Mouse (Mus musculus) stomach, adult 2 months (tissue): ENCODE results near the gene Tmco4. TPM values are rescaled to one million over a fixed set of nuclear protein-coding genes. Genes with fewer than 3 reads are reported as not detected.

Experiments
- polyA plus RNA-seq: library from polyadenylated mRNA; depleted of rRNA; stranded (reverse); fragments of >200 nt; gene quantifications from 2 replicates; pipeline ENCODE4 v1.2.3, GENCODE M21; 2012; rRNA removed

Gene Tmco4
- 7.8 and 8.4 TPM in 2 replicates for polyA plus RNA-seq

DNA sequence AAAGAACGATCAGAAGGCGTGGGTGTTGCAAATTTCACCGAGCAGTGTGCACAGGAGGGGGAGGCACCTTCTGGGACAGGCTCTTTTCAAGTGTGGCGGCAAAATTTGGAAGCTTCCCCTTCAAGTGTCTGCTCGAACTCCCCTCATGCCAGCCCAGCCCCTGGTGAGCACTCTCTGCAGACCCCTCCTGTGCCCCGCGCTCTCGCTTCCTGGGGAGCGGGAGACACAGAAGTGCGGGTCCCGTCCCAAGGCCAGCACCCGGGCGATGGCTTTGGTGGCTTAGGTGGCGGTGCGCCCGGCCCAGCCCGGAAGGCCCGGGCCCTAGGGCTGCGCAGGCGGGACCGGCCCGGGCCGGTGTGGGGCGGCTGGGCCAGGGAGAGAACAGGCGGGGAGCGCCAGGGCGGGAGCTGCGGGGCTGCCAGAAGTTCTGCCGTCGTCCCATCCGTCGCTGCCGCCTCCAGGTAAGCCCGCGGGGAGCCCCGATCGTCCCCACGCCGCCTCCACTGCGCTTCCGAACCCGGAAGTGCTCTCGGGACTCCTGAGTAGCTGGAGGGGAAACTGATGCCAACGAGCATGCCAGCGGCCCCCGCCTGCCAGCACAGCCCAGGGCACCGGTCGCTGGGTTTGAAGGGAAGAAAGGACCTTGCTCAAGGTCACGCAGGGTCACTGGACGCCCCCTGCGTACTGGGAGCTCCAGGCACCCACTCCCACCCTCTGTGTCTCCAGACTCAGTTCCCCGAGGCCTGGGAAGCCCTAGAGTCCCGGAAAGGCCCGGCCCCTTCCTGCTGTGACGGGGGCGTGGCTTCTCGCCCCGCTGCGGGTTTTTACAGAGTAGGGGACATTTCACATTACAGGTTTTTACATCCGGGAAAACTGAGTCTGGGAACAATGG, at the start of gene Tmco4:
Tmco4 (plus strand) TSS at position 62 of the 892 bp plus-strand sequence.

DNA sequence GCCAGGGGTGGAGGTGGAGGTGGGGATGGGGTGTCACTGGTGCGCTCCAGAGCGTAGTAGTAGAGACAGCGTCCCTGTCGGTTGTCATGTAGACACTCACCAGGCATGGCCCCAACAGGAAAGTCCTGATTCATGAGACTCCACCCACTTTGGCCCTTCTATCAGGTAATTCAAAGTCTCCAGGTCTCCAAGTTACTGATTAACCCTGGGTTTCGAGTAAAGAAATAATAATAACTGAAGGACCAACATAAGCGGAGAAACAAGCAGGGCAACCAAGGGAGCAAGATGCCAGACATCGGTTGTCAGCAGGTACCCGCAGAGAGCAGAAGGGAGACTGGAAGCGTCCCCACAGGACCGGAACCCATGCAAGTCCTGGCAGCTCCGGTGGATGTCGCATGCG, 5.8 kb upstream of the Tmco4 start, which contains the start of gene Rnf186:
Rnf186 (plus strand) TSS at position 247 of the 400 bp plus-strand sequence.

DNA sequence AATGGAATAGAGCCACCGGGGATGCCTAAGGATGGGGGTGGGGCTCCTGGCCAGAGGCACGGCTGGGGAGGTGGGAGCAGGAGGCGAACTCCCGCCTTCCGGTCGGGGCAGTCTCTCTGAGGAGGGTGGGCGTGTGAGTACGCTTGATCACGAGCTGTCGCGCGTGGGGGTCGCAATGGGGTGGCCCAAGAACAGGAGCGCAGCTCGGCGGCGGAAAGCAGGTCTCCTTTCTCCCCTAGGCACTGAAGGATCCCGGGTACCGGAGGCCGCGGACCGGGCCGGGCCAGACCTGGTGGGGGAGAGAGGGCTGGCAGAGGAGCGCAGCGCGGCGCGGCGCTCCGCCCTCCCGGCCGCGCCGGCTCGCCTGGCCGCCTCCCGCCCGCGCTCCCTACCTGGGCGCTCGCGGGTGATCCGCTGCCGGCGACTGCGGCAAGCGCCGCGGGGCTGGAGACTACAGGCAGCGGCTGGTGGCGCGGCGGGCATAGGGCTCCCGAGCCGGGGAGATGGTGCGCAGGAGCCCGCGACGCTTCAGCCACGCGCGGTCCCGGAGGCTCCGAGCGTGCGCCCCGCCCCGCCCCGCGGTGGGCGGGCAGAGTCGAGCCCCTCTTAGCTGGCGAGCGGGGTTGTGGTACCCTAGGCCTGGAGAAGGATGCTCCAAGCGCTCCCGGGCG, 102.5 kb downstream of the Tmco4 start, which contains the start of gene Htr6:
Htr6 (minus strand) TSS at position 530 of the 671 bp plus-strand sequence.

DNA sequence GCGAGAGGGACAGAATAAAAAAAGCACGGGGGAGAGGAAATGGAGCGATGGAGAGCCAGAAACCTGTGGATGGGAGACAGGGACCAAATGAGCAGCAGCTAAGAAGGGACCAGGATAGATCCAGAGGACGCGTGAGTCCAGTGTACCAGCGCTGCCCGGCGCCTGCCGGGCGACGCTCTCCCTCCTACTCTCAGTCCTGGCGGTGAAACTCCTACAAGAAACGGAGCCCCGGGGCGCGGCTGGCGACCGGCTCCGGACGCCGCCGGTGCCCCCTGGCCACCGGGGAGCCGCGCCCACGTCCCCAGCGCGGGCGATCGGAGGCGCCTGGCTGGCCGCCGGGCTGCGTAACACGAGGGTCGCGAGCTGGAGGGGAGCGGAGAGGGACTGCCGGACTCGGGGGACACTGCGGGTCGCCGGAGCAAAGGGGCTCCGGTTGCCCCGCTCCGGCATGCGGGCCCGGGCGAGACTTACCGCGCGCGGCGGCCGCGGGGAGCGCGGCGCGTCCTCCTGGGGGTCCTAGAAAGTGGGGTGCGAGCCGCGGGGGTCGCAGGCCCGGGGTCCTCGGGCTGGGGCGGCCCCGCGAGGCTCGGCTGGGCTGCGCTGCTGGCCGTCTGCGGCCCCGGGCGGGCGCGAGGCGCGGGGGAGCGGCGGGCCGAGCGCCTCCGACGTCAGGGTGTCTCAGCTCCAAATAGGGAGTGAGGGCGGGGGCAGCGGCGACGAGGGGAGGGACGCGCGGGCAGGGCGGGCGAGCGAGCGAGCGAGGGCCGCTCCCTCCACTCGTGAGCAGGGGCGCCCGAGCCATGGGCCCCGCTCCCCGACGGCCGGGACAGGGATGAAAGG, 119.9 kb downstream of the Tmco4 start, which contains the start of gene Nbl1:
Nbl1 (minus strand) TSS at position 638 of the 840 bp plus-strand sequence.

Other genes starting within 250 kb of the Tmco4 start
- gene Pla2g2c, start 248.1 kb upstream of the Tmco4 start, polyA plus RNA-seq, result 0.09 and 0.10 TPM in 2 replicates
- gene Ubxn10, start 235.7 kb upstream of the Tmco4 start, polyA plus RNA-seq, result 0.74 and 1.0 TPM in 2 replicates
- 3.7 and 4.8 TPM in 2 replicates for gene Pla2g2f, start 215.3 kb upstream of the Tmco4 start, polyA plus RNA-seq
- 0.33 and 0.44 TPM in 2 replicates for gene Pla2g2d, start 197.2 kb upstream of the Tmco4 start, polyA plus RNA-seq
- gene Pla2g5, start 109.4 kb upstream of the Tmco4 start, polyA plus RNA-seq, result 2.3 and 2.5 TPM in 2 replicates
- gene Gm13030, start 98.9 kb upstream of the Tmco4 start, polyA plus RNA-seq, result not detected in 2 replicates
- 0.39 and 0.97 TPM in 2 replicates for gene Pla2g2e, start 94.9 kb upstream of the Tmco4 start, polyA plus RNA-seq
- gene Otud3, start 58.9 kb upstream of the Tmco4 start, polyA plus RNA-seq, result 2.3 and 3.0 TPM in 2 replicates
- gene Rnf186, start 5.8 kb upstream of the Tmco4 start, polyA plus RNA-seq, result 33.0 and 47.0 TPM in 2 replicates
- gene Htr6, start 102.7 kb downstream of the Tmco4 start, polyA plus RNA-seq, result not detected in 2 replicates
- gene Nbl1, start 120.1 kb downstream of the Tmco4 start, polyA plus RNA-seq, result 91.6 and 176 TPM in 2 replicates
- gene Minos1, start 158.2 kb downstream of the Tmco4 start, polyA plus RNA-seq, result 9.7 and 17.6 TPM in 2 replicates
- gene Capzb, start 220.0 kb downstream of the Tmco4 start, polyA plus RNA-seq, result 72.2 and 195 TPM in 2 replicates